Mouse (Mus musculus) testis, adult 2 months (tissue): Measurements from ENCODE around the gene Bcl2l2.

Experiments
- CTCF ChIP-seq: fragments of 200-500 bp; IDR thresholded peaks from 2 replicates; pipeline ENCODE4 v1.5.1; 2012; ENCODE audit warnings: low read depth, mild to moderate bottlenecking, inconsistent platforms, low read length, moderate library complexity; ENCODE audit not compliant: control insufficient read depth, insufficient read depth, insufficient replicate concordance
- POLR2A ChIP-seq: fragments of 200-500 bp; IDR thresholded peaks from 2 replicates; pipeline ENCODE4 v1.6.1; 2012; ENCODE audit warnings: low read depth, mild to moderate bottlenecking, inconsistent platforms, low read length, moderate library complexity; ENCODE audit not compliant: control insufficient read depth

- TF ChIP-seq CTCF (no peak), POLR2A (no peak)
These were observed 53.0 kb downstream of the Bcl2l2 start, which contains the start of gene Cmtm5 for GRCm38 (mm10) chr14:54935904-54936830.
